Comparison of ENCODE assay signal across 27 mouse cellular contexts in the genomic region with DNA sequence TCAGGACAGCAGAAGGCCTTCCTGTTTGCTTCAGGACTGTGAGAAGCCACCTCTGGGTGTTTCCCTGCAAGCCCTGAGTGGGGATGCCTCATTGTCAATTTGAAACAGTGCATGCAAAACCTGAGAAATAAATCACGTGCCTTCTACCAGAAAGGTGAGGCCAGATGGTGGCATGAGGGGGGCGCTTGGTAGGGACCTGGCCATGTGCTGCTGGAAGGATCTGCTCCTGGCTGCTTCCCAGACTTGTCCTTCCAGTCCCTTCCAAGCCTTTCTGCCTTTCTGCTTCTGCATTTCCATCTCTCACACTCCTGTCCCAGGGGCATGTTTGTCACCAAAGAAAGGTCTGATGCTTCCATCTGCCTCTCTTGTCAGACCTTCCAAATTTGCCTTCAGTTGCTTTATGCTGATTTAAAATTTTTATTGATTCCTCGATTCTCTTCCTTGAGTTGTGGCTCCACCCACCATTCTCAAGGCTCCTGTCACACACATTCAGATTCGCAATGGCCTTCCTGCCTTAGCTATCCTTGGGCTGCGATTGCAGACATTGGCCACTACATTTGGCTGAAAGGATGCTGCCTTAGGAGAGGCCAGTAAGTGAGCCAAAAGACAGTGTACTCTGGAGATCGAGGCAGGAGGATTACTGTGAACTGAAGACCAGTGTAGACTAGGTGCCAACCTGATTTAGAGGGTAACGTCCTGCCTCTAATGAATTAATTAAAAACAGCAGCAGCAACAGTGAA.
DNase-seq lines count a peak whose midpoint lies in the region; ATAC-seq lines count a peak whose summit lies in the region.
"Had no signal": no experiment of that assay in that cellular context is flagged by ENCODE, and none has a peak within 500 bp of the region (broad histone marks: within the 10 kb centered on the region; RNA-seq: fewer than 3 reads in every experiment).

No protein-coding gene starts in this region.

- peak; percentile 45 for ATAC-seq in hindbrain, embryonic 16.5 days
- no peak for ATAC-seq in inflammation-experienced regulatory T-cells, adult 6 months
- ATAC-seq: forebrain, embryonic 16.5 days; intestine, postnatal 0 days had no signal

- 58% methylated on average over 7 of the region's 7 CpGs for WGBS in hindbrain, embryonic 16.5 days
- WGBS in hindbrain, embryonic 10.5 days: 72% methylated on average over 7 of the region's 7 CpGs

- no peak overlapping the region for H3K4me2 ChIP-seq in hindbrain, embryonic 16.5 days (ENCODE audit: low read length)
- H3K4me2 ChIP-seq: heart, embryonic 12.5 days; hindbrain, embryonic 15.5 days; limb, embryonic 15.5 days; liver, embryonic 15.5 days; neural tube, embryonic 13.5 days had no signal

- H3K9ac ChIP-seq in hindbrain, embryonic 16.5 days (ENCODE audit: low read depth, low read length): no peak overlapping the region
- H3K9ac ChIP-seq: heart, embryonic 12.5 days; hindbrain, embryonic 15.5 days; limb, embryonic 15.5 days; liver, embryonic 15.5 days; neural tube, embryonic 13.5 days had no signal

- H3K27me3 ChIP-seq in hindbrain, embryonic 16.5 days (replicated peaks; ENCODE audit: control insufficient read depth, insufficient read depth, low read length): no peaks in the 10 kb centered on the region
- H3K27me3 ChIP-seq in hindbrain, embryonic 10.5 days (ENCODE audit: insufficient read depth, poor library complexity, severe bottlenecking): no peaks in the 10 kb centered on the region
- H3K27me3 ChIP-seq: heart, embryonic 12.5 days; hindbrain, embryonic 15.5 days; limb, embryonic 15.5 days; liver, embryonic 15.5 days; neural tube, embryonic 13.5 days had no signal

- no peak overlapping the region for H3K27ac ChIP-seq in hindbrain, embryonic 16.5 days (ENCODE audit: low read depth, low read length)
- no peak overlapping the region for H3K27ac ChIP-seq in hindbrain, embryonic 10.5 days
- H3K27ac ChIP-seq: hindbrain, embryonic 15.5 days; limb, embryonic 15.5 days; liver, embryonic 15.5 days; neural tube, embryonic 13.5 days had no signal

- no peak overlapping the region for H3K4me3 ChIP-seq in hindbrain, embryonic 16.5 days (ENCODE audit: low read length)
- H3K4me3 ChIP-seq in hindbrain, embryonic 10.5 days: no peak overlapping the region
- H3K4me3 ChIP-seq: heart, embryonic 12.5 days; hindbrain, embryonic 15.5 days; limb, embryonic 15.5 days; liver, embryonic 15.5 days; myocyte; neural tube, embryonic 13.5 days had no signal

- H3K9me3 ChIP-seq in hindbrain, embryonic 16.5 days (ENCODE audit: control insufficient read depth, low read length): no peaks in the 10 kb centered on the region
- no peaks in the 10 kb centered on the region for H3K9me3 ChIP-seq in hindbrain, embryonic 10.5 days
- H3K9me3 ChIP-seq: heart, embryonic 12.5 days; hindbrain, embryonic 15.5 days; limb, embryonic 15.5 days; liver, embryonic 15.5 days; neural tube, embryonic 13.5 days had no signal

- H3K4me1 ChIP-seq in hindbrain, embryonic 16.5 days (ENCODE audit: control insufficient read depth, insufficient read depth, low read depth, low read length): no peaks in the 10 kb centered on the region
- H3K4me1 ChIP-seq in hindbrain, embryonic 10.5 days (replicated peaks): no peaks in the 10 kb centered on the region
- H3K4me1 ChIP-seq: heart, embryonic 12.5 days; hindbrain, embryonic 15.5 days; limb, embryonic 15.5 days; liver, embryonic 15.5 days; neural tube, embryonic 13.5 days had no signal

- H3K36me3 ChIP-seq in hindbrain, embryonic 16.5 days (ENCODE audit: control insufficient read depth, insufficient read depth, low read length): no peaks in the 10 kb centered on the region
- no peaks in the 10 kb centered on the region for H3K36me3 ChIP-seq in hindbrain, embryonic 10.5 days
- H3K36me3 ChIP-seq: G1E; heart, embryonic 12.5 days; hindbrain, embryonic 15.5 days; limb, embryonic 15.5 days; liver, embryonic 15.5 days; neural tube, embryonic 13.5 days had no signal

- DNase-seq in hindbrain, embryonic 10.5 days (ENCODE audit: low spot score): no peak
- DNase-seq in brain, adult 2 months (ENCODE audit: low read depth, low spot score): peak; percentile 88
- peak; percentile 60 for DNase-seq in cerebellum, adult 11-12 months
- DNase-seq in cerebellum, postnatal 10 days: peak; percentile 91 to 94
- no peak for DNase-seq in adrenal gland, postnatal 4 days (ENCODE audit: low spot score in 2 of 2)
- DNase-seq: adrenal gland, adult 2 months; B cell, adult 2 months; gastrocnemius, postnatal 14 days; heart, adult 18-20 months; heart, postnatal 10 days; kidney, postnatal 4 days; layer of hippocampus, adult 9-11 months; lung, postnatal 4 days; midbrain, embryonic 14.5 days; thymus, adult 18-20 months; thymus, postnatal 36 days had no signal

Comparison
In these comparisons a context has a peak if more than half of its experiments do, and no peak if none do; other contexts are left out.
1. DNase-seq: peak in brain, adult 2 months (single experiment), cerebellum, adult 11-12 months (single experiment) and cerebellum, postnatal 10 days (2 of 2); none in hindbrain, embryonic 10.5 days (single experiment) and adrenal gland, postnatal 4 days (0 of 2).